Mouse (Mus musculus): ENCODE data around the gene Col5a1. TPM values are rescaled to one million over a fixed set of nuclear protein-coding genes. Genes with fewer than 3 reads are reported as not detected.

The Col5a1 gene
- total and polyA plus RNA-seq, 3 experiments: 0.30 to 1.8 (median 1.0) TPM

DNA sequence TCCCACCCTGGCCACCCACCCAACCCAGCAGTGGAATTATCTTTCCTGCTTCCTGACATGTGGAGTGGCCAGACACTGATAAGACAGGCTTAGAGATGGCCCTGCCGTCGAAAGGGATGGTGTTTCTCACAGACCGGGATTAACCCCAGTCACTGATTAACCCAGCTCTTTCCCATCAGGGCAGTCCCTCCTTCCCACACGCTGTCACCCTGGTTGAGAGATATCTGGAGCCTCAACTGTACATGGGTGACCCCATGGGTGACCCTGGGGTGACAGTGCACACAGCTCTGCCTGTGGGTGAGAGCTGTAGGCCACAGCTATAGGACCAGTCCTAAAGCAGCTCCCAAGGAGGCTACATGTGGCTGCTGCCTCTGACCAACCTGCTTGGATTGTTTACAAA, 15.2 kb upstream of the Col5a1 start:
- Histone ChIP-seq H3K27me3 (ENCODE audit: insufficient read depth, low read length) (peaks cover 26% of the 10 kb centered on the region), H3K36me3 (replicated peaks) (no peaks in the 10 kb centered on the region), H3K4me3 (ENCODE audit: low read depth, low read length) (no peak overlapping the region), H3K4me1 (ENCODE audit: insufficient read depth, low read depth, low read length) (no peaks in the 10 kb centered on the region), H3K9me3 (replicated peaks) (no peaks in the 10 kb centered on the region)
- no peak for ATAC-seq (ENCODE audit: extremely low read depth, insufficient number of reproducible peaks, low FRiP score, poor library complexity, severe bottlenecking)
- no peak for DNase-seq (ENCODE audit: low spot score)
- TF ChIP-seq TAL1 (conservative IDR thresholded peaks at IDR 0.05; ENCODE audit: low read depth, low read length) (no peak), GATA2 (IDR thresholded peaks at IDR 0.05; ENCODE audit: borderline replicate concordance, low read depth, low read length) (no peak), GATA1 (IDR thresholded peaks at IDR 0.05; ENCODE audit: borderline replicate concordance, low read length) (no peak), CTCF (IDR thresholded peaks at IDR 0.05; ENCODE audit: low read depth, low read length) (no peak), POLR2AphosphoS5 (IDR thresholded peaks at IDR 0.05; ENCODE audit: insufficient replicate concordance, low read depth, low read length) (no peak)

DNA sequence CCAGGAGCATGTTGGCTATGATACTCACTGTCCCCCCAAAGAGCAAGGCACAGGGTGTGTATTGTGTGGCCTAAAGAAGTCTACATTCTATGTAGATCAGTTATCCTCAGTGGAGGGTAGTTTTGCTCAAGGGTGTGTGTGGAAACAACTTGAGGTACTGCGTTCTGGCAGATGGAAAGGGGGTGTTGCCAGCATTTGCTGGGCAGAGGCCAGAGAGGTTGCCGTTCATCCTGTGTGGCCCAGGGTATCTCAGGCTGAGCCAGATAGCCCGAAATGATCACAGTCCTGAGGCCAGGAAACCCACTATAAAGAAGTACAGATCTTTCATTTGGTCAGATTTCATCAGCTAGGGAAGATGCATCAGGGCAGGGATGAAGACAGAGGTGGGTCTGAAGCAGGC, 13.9 kb upstream of the Col5a1 start:
- TF ChIP-seq CTCF (IDR thresholded peaks at IDR 0.05; ENCODE audit: low read depth, low read length) (no peak), TAL1 (conservative IDR thresholded peaks at IDR 0.05; ENCODE audit: low read depth, low read length) (no peak), GATA1 (IDR thresholded peaks at IDR 0.05; ENCODE audit: borderline replicate concordance, low read length) (no peak), POLR2AphosphoS5 (IDR thresholded peaks at IDR 0.05; ENCODE audit: insufficient replicate concordance, low read depth, low read length) (no peak), GATA2 (IDR thresholded peaks at IDR 0.05; ENCODE audit: borderline replicate concordance, low read depth, low read length) (no peak)
- Histone ChIP-seq H3K27me3 (ENCODE audit: insufficient read depth, low read length) (peaks cover 37% of the 10 kb centered on the region), H3K36me3 (replicated peaks) (no peaks in the 10 kb centered on the region), H3K4me3 (ENCODE audit: low read depth, low read length) (no peak overlapping the region), H3K4me1 (ENCODE audit: insufficient read depth, low read depth, low read length) (no peaks in the 10 kb centered on the region), H3K9me3 (replicated peaks) (no peaks in the 10 kb centered on the region)
- DNase-seq (ENCODE audit: low spot score): no peak
- no peak for ATAC-seq (ENCODE audit: extremely low read depth, insufficient number of reproducible peaks, low FRiP score, poor library complexity, severe bottlenecking)

DNA sequence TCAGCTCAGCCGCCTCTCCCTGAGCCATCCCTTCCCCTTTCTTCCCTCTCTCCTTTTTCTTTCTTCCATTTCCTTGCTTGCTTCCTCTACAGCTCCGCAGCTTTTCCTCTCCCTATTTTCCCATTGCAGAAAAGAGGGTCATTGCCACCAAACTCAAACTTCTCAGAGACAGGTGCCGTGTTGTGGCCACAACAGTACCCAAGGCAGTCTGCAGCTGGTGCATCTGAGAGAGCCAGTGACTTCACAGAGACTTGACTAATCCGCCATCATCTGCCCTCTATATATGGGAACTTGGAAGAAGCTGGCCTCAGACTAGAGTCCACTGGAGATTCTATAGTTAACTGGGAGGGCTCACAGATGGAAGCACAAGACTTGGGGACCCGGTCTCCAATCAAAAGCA, 13.2 kb upstream of the Col5a1 start:
- no peak for ATAC-seq (ENCODE audit: extremely low read depth, insufficient number of reproducible peaks, low FRiP score, poor library complexity, severe bottlenecking)
- TF ChIP-seq GATA2 (IDR thresholded peaks at IDR 0.05; ENCODE audit: borderline replicate concordance, low read depth, low read length) (no peak), CTCF (IDR thresholded peaks at IDR 0.05; ENCODE audit: low read depth, low read length) (no peak), TAL1 (conservative IDR thresholded peaks at IDR 0.05; ENCODE audit: low read depth, low read length) (no peak), GATA1 (IDR thresholded peaks at IDR 0.05; ENCODE audit: borderline replicate concordance, low read length) (no peak), POLR2AphosphoS5 (IDR thresholded peaks at IDR 0.05; ENCODE audit: insufficient replicate concordance, low read depth, low read length) (no peak)
- Histone ChIP-seq H3K4me3 (ENCODE audit: low read depth, low read length) (no peak overlapping the region), H3K27me3 (ENCODE audit: insufficient read depth, low read length) (peaks cover 37% of the 10 kb centered on the region), H3K36me3 (replicated peaks) (no peaks in the 10 kb centered on the region), H3K4me1 (ENCODE audit: insufficient read depth, low read depth, low read length) (no peaks in the 10 kb centered on the region), H3K9me3 (replicated peaks) (no peaks in the 10 kb centered on the region)
- no peak for DNase-seq (ENCODE audit: low spot score)

DNA sequence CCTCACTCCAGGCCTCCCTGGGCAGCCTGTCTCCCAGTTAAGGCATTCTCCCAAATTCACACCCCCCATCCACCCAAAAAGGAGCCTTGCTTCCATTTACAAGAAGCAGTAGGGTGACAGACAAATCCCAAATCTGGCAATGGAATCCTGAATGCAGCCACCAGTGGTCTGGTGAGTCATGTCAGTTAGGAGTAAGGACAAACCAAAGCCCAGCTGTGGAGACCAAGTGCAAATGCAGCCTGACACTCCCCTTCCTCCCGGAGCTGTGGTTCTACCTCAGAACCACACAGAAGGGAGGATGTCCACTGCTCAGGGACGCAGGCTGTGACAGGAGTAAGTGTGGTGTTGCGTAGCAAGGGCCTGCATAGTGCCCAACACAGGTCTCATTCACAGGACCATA, 11.6 kb upstream of the Col5a1 start:
- H3K27me3 ChIP-seq (ENCODE audit: insufficient read depth, low read length): peaks cover 37% of the 10 kb centered on the region
- H3K4me1 ChIP-seq (ENCODE audit: insufficient read depth, low read depth, low read length): no peaks in the 10 kb centered on the region
- ATAC-seq (ENCODE audit: extremely low read depth, insufficient number of reproducible peaks, low FRiP score, poor library complexity, severe bottlenecking) (no peak), DNase-seq (ENCODE audit: low spot score) (no peak)
- H3K9me3 ChIP-seq (replicated peaks): no peaks in the 10 kb centered on the region
- no peak for TF ChIP-seq TAL1 (conservative IDR thresholded peaks at IDR 0.05; ENCODE audit: low read depth, low read length)
- no peak for TF ChIP-seq CTCF (IDR thresholded peaks at IDR 0.05; ENCODE audit: low read depth, low read length)
- no peak for TF ChIP-seq GATA1 (IDR thresholded peaks at IDR 0.05; ENCODE audit: borderline replicate concordance, low read length)
- no peak for TF ChIP-seq POLR2AphosphoS5 (IDR thresholded peaks at IDR 0.05; ENCODE audit: insufficient replicate concordance, low read depth, low read length)
- no peak for TF ChIP-seq GATA2 (IDR thresholded peaks at IDR 0.05; ENCODE audit: borderline replicate concordance, low read depth, low read length)
- no peak overlapping the region for H3K4me3 ChIP-seq (ENCODE audit: low read depth, low read length)
- H3K36me3 ChIP-seq (replicated peaks): no peaks in the 10 kb centered on the region

DNA sequence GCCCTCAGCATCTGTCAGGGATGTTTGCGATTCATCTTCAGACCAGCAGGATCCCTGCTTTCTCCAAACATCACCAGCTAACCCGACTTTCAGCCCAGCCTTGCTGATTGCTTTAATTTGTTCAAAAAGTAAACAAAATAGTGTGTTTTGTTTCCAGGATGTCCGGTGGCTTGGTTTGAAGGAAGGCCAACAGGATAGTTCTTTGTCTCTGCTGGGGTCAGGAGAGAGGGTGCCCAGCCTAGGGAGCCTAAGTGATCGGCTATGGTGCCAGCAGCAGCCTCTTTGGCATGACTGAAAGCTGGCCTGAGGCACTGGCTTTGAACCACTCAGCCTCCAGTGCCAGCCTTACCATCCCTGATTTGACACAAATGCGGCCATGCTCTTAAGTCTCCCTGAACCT, 11.0 kb upstream of the Col5a1 start:
- Histone ChIP-seq H3K4me3 (ENCODE audit: low read depth, low read length) (no peak overlapping the region), H3K36me3 (replicated peaks) (no peaks in the 10 kb centered on the region), H3K4me1 (ENCODE audit: insufficient read depth, low read depth, low read length) (no peaks in the 10 kb centered on the region), H3K9me3 (replicated peaks) (no peaks in the 10 kb centered on the region), H3K27me3 (ENCODE audit: insufficient read depth, low read length) (peaks cover 35% of the 10 kb centered on the region)
- TF ChIP-seq GATA1 (IDR thresholded peaks at IDR 0.05; ENCODE audit: borderline replicate concordance, low read length) (no peak), GATA2 (IDR thresholded peaks at IDR 0.05; ENCODE audit: borderline replicate concordance, low read depth, low read length) (no peak), POLR2AphosphoS5 (IDR thresholded peaks at IDR 0.05; ENCODE audit: insufficient replicate concordance, low read depth, low read length) (no peak), TAL1 (conservative IDR thresholded peaks at IDR 0.05; ENCODE audit: low read depth, low read length) (no peak), CTCF (IDR thresholded peaks at IDR 0.05; ENCODE audit: low read depth, low read length) (no peak)
- no peak for DNase-seq (ENCODE audit: low spot score)
- no peak for ATAC-seq (ENCODE audit: extremely low read depth, insufficient number of reproducible peaks, low FRiP score, poor library complexity, severe bottlenecking)

GRCm38 (mm10) chr2:27875786-27876185, 10.4 kb upstream of the Col5a1 start:
- Histone ChIP-seq H3K27me3 (ENCODE audit: insufficient read depth, low read length) (peaks cover 33% of the 10 kb centered on the region), H3K9me3 (replicated peaks) (no peaks in the 10 kb centered on the region), H3K4me3 (ENCODE audit: low read depth, low read length) (no peak overlapping the region), H3K36me3 (replicated peaks) (no peaks in the 10 kb centered on the region), H3K4me1 (ENCODE audit: insufficient read depth, low read depth, low read length) (no peaks in the 10 kb centered on the region)
- no peak for DNase-seq (ENCODE audit: low spot score)
- no peak for ATAC-seq (ENCODE audit: extremely low read depth, insufficient number of reproducible peaks, low FRiP score, poor library complexity, severe bottlenecking)
- no peak for TF ChIP-seq GATA2 (IDR thresholded peaks at IDR 0.05; ENCODE audit: borderline replicate concordance, low read depth, low read length)
- no peak for TF ChIP-seq POLR2AphosphoS5 (IDR thresholded peaks at IDR 0.05; ENCODE audit: insufficient replicate concordance, low read depth, low read length)
- no peak for TF ChIP-seq GATA1 (IDR thresholded peaks at IDR 0.05; ENCODE audit: borderline replicate concordance, low read length)
- no peak for TF ChIP-seq TAL1 (conservative IDR thresholded peaks at IDR 0.05; ENCODE audit: low read depth, low read length)
- no peak for TF ChIP-seq CTCF (IDR thresholded peaks at IDR 0.05; ENCODE audit: low read depth, low read length)
